Mouse (Mus musculus): ENCODE measurements at regions not wholly inside any gene's neighbourhood (a gene's known extent, or its start where the extent isn't known, plus 50 kb on each side); places are given as distances from the start of the nearest gene placed in this dataset.

DNA sequence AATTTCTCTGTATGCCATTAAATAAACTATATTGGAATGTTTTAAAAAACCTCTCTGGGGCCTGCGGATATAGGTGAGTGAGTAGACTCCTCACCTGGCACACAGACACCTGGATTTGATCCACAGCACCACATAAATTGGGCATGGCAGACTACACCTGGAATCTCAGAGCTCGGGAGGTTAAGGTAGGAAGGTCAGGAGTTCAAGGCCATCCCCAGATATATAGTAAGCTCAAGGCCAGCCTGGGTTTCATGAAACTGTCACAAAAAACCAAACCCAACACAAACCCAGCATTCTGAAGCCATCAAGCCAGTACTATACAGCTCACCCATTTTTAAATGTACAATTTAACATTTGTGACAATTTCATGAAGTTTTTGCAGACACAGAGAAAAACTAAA, 266.6 kb upstream of the Cxcr4 start:
- TF ChIP-seq EP300 (IDR thresholded peaks at IDR 0.05; ENCODE audit: low read length) (no peak), NRF1 (IDR thresholded peaks at IDR 0.05; ENCODE audit: low read depth, low read length) (no peak)

Measured in CH12.LX (cell line).